Mouse (Mus musculus) CH12.LX (cell line): ENCODE data around the gene Patj. TPM values are rescaled to one million over a fixed set of nuclear protein-coding genes. Genes with fewer than 3 reads are reported as not detected.

Source experiments
- DNase-seq: peaks from one replicate; pipeline ENCODE4 v3.0.0-alpha.2; 2013; ENCODE audit errors: extremely low read depth
- H3K27ac ChIP-seq: 2 replicates; pipeline ENCODE4 v1.5.1; 2012; ENCODE audit warnings: low read depth, mild to moderate bottlenecking, control low read depth, moderate library complexity; ENCODE audit not compliant: insufficient read depth
- H3K27me3 ChIP-seq: replicated peaks from 2 replicates; pipeline ENCODE3; 2012; ENCODE audit warnings: inconsistent platforms
- H3K36me3 ChIP-seq, 2 experiments: replicated peaks in 1 of 2; 2 replicates each; pipeline versions ENCODE3 to v1.6.1; 2012; ENCODE audit warnings: inconsistent platforms in 1 of 2, low read length in 1 of 2, mild to moderate bottlenecking in 1 of 2, mixed read lengths in 1 of 2, moderate library complexity in 1 of 2; ENCODE audit not compliant: control insufficient read depth in 1 of 2, insufficient read depth in 1 of 2
- H3K4me1 ChIP-seq, 2 experiments: 2 replicates each; pipeline ENCODE4 v1.6.1; 2012; ENCODE audit warnings: inconsistent platforms in 1 of 2, moderate library complexity in 1 of 2; ENCODE audit not compliant: insufficient read depth in 2 of 2, control insufficient read depth in 1 of 2
- H3K4me2 ChIP-seq: 2 replicates; pipeline ENCODE4 v1.6.1; 2012; ENCODE audit warnings: low read depth, mild to moderate bottlenecking, control low read depth; ENCODE audit not compliant: poor library complexity, insufficient read depth, severe bottlenecking
- H3K4me3 ChIP-seq, 3 experiments: fragments of 150-350 bp in 1 of 3; sonication (generic) in 1 of 3; replicated peaks in 1 of 3; 2 replicates each; pipeline versions ENCODE3 to v1.5.1; 2011 to 2012; ENCODE audit warnings: low read depth in 2 of 3, low read length in 2 of 3, mild to moderate bottlenecking in 2 of 3, moderate library complexity in 2 of 3, control low read depth in 1 of 3, improper control_type of control experiment in 1 of 3, inconsistent platforms in 1 of 3, mixed read lengths in 1 of 3; ENCODE audit not compliant: poor library complexity in 1 of 3
- H3K79me2 ChIP-seq: replicated peaks from 2 replicates; pipeline ENCODE4 v1.6.1; 2012; ENCODE audit warnings: mild to moderate bottlenecking, moderate library complexity; ENCODE audit not compliant: control insufficient read depth, poor library complexity, insufficient read depth, severe bottlenecking; ENCODE audit errors: extremely low read depth
- H3K9ac ChIP-seq: 2 replicates; pipeline ENCODE4 v1.6.1; 2012; ENCODE audit warnings: low read depth, mild to moderate bottlenecking, control low read depth, moderate library complexity; ENCODE audit not compliant: insufficient read depth
- H3K9me3 ChIP-seq: replicated peaks from 2 replicates; pipeline ENCODE3; 2012; ENCODE audit warnings: low read length, inconsistent platforms, mixed read lengths
- CHD2 ChIP-seq: IDR thresholded peaks from 2 replicates; pipeline ENCODE4 v1.6.1; 2011; ENCODE audit warnings: low read length, improper control_type of control experiment
- ELF1 ChIP-seq: IDR thresholded peaks from 2 replicates; pipeline ENCODE4 v1.6.1; 2014; ENCODE audit warnings: low read depth, mild to moderate bottlenecking, inconsistent platforms, low read length, improper control_type of control experiment
- GABPA ChIP-seq: IDR thresholded peaks from 2 replicates; pipeline ENCODE4 v1.6.1; 2012; ENCODE audit warnings: low read depth, low read length, improper control_type of control experiment, inconsistent platforms; ENCODE audit not compliant: insufficient replicate concordance
- HCFC1 ChIP-seq: IDR thresholded peaks from 2 replicates; pipeline ENCODE4 v1.6.1; 2012; ENCODE audit warnings: low read depth, mild to moderate bottlenecking, inconsistent platforms, low read length, improper control_type of control experiment
- IRF4 ChIP-seq: IDR thresholded peaks from 2 replicates; pipeline ENCODE4 v1.6.1; 2014; ENCODE audit warnings: low read depth, mild to moderate bottlenecking, inconsistent platforms, low read length, improper control_type of control experiment
- JUND ChIP-seq: conservative IDR thresholded peaks from 2 replicates; pipeline ENCODE4 v1.6.1; 2011; ENCODE audit warnings: low read depth, low read length, improper control_type of control experiment
- KAT2A ChIP-seq: IDR thresholded peaks from 2 replicates; pipeline ENCODE4 v1.6.1; 2012; ENCODE audit warnings: low read length, improper control_type of control experiment, inconsistent platforms; ENCODE audit not compliant: insufficient replicate concordance
- MAFK ChIP-seq: IDR thresholded peaks from 2 replicates; pipeline ENCODE4 v1.6.1; 2011; ENCODE audit warnings: low read length, improper control_type of control experiment; ENCODE audit not compliant: insufficient replicate concordance
- MAX ChIP-seq: IDR thresholded peaks from 2 replicates; pipeline ENCODE4 v1.6.1; 2011; ENCODE audit warnings: low read length, improper control_type of control experiment
- POLR2AphosphoS2 ChIP-seq: IDR thresholded peaks from 2 replicates; pipeline ENCODE4 v1.6.1; 2011; ENCODE audit warnings: low read depth, low read length, improper control_type of control experiment
- RAD21 ChIP-seq: IDR thresholded peaks from 2 replicates; pipeline ENCODE4 v1.6.1; 2011; ENCODE audit warnings: low read depth, mild to moderate bottlenecking, low read length, improper control_type of control experiment, moderate library complexity
- TCF12 ChIP-seq: IDR thresholded peaks from 2 replicates; pipeline ENCODE4 v1.6.1; 2014; ENCODE audit warnings: low read depth, mild to moderate bottlenecking, inconsistent platforms, low read length, improper control_type of control experiment
- UBTF ChIP-seq: IDR thresholded peaks from 2 replicates; pipeline ENCODE4 v1.6.1; 2012; ENCODE audit warnings: low read depth, mild to moderate bottlenecking, inconsistent platforms, low read length, improper control_type of control experiment, moderate library complexity
- USF2 ChIP-seq: conservative IDR thresholded peaks from 2 replicates; pipeline ENCODE4 v1.6.1; 2011; ENCODE audit warnings: low read depth, low read length, improper control_type of control experiment
- ZKSCAN1 ChIP-seq: IDR thresholded peaks from 2 replicates; pipeline ENCODE4 v1.6.1; 2012; ENCODE audit warnings: low read depth, inconsistent platforms, low read length, improper control_type of control experiment, borderline replicate concordance
- ZMIZ1 ChIP-seq: IDR thresholded peaks from 2 replicates; pipeline ENCODE4 v1.6.1; 2012; ENCODE audit warnings: low read depth, mild to moderate bottlenecking, inconsistent platforms, low read length, improper control_type of control experiment
- ZNF384 ChIP-seq: IDR thresholded peaks from 2 replicates; pipeline ENCODE4 v1.6.1; 2012; ENCODE audit warnings: low read depth, low read length, improper control_type of control experiment, inconsistent platforms
- dilution Hi-C: fragments of 300-500 bp; cut with MboI; formaldehyde crosslinking; loops from 2 replicates; pipeline ENCODE4 v1.14.3; 2020; ENCODE audit warnings: low sequenced_read_pairs; ENCODE audit not compliant: extremely low pct_unique_long_range_greater_than_20kb, extremely low pct_ligation_motif_present
- in situ Hi-C: fragments of 300-500 bp; cut with MboI; formaldehyde crosslinking; loops from 3 replicates; pipeline ENCODE4 v1.14.3; 2019; ENCODE audit warnings: low sequenced_read_pairs, low pct_ligation_motif_present, low pct_unique_long_range_greater_than_20kb, mixed read lengths
- polyA plus RNA-seq: library from polyadenylated mRNA; unstranded; fragments of >175 nt; gene quantifications from 2 replicates; pipeline ENCODE4 v1.2.1, GENCODE M21; 2012; ENCODE audit warnings: low read depth; ENCODE audit not compliant: insufficient read length
- total RNA-seq, 2 experiments: library from RNA; depleted of rRNA; stranded (reverse); fragments of 300-350 nt in 1 of 2; fragments of >200 nt in 1 of 2; gene quantifications; 2 replicates each; pipeline ENCODE4 v1.2.3; 2012 to 2014

Patj gene
- total and polyA plus RNA-seq, 3 experiments: 1.2 to 6.1 (median 2.0) TPM

DNA sequence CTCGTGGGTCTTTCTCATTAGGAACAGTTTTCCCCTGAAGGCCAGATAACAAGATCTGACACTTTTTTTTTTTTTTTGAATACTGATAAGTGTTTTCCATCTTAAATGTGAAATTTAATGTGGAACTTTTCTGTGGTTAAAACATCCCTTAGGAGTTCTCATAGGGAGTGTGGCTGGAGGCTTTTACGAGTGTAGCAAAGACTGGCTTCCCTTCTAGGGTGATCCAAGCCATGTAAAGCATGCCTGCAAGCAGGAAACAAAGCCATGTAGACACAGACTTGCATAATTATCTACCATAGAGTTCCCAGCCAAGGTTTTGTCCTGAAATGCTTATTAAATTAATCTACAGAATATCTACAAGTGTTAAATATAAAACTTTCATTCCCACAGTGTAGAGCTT is 263.4 kb downstream of the Patj start:
- peaks cover 57% of the 10 kb centered on the region for H3K9me3 ChIP-seq
- dilution Hi-C loops: no loop called here
- in situ Hi-C loops: no loop called here
- H3K4me2 ChIP-seq: no peak overlapping the region
- H3K27me3 ChIP-seq: no peaks in the 10 kb centered on the region
- no peaks in the 10 kb centered on the region for H3K4me1 ChIP-seq
- no peak overlapping the region for H3K27ac ChIP-seq
- H3K4me3 ChIP-seq: no peak overlapping the region
- H3K79me2 ChIP-seq: no peaks in the 10 kb centered on the region
- TF ChIP-seq MAX: no peak
- TF ChIP-seq, all 38 proteins: peak for 0
- Histone ChIP-seq H3K9ac (no peak overlapping the region), H3K36me3 (no peaks in the 10 kb centered on the region)
- DNase-seq: no peak

DNA sequence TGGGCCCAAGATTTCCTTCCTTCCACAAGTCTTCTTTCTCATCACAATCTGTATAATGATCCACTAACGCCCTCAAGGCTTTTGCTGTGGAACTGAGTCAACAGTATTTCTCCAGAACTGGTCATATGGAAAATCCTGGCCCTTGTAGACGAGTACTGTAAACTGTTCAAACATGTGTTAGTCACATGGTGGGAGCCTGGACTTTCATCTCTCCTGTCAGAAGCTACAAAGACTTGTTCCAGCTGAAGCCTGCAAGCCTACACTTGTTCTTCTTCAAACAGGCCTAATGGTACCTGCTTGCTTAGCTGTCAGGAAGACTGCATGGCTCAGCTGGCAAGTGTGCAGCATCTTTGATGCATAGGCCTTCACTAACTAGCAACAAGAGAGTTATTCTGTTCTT is 264.9 kb downstream of the Patj start:
- no peaks in the 10 kb centered on the region for H3K36me3 ChIP-seq
- H3K9me3 ChIP-seq: peaks cover 53% of the 10 kb centered on the region
- no peaks in the 10 kb centered on the region for H3K79me2 ChIP-seq
- DNase-seq: no peak
- no peaks in the 10 kb centered on the region for H3K4me1 ChIP-seq
- H3K27ac ChIP-seq: no peak overlapping the region
- no peaks in the 10 kb centered on the region for H3K27me3 ChIP-seq
- TF ChIP-seq CHD2 (no peak), ELF1 (no peak), USF2 (no peak), IRF4 (no peak), HCFC1 (no peak), POLR2AphosphoS2 (no peak), ZKSCAN1 (no peak), ZNF384 (no peak), RAD21 (no peak), UBTF (no peak), KAT2A (no peak), MAFK (no peak), JUND (no peak)
- H3K4me2 ChIP-seq: no peak overlapping the region
- H3K9ac ChIP-seq: no peak overlapping the region
- dilution Hi-C loops: no loop called here
- H3K4me3 ChIP-seq: no peak overlapping the region
- in situ Hi-C loops: no loop called here

DNA sequence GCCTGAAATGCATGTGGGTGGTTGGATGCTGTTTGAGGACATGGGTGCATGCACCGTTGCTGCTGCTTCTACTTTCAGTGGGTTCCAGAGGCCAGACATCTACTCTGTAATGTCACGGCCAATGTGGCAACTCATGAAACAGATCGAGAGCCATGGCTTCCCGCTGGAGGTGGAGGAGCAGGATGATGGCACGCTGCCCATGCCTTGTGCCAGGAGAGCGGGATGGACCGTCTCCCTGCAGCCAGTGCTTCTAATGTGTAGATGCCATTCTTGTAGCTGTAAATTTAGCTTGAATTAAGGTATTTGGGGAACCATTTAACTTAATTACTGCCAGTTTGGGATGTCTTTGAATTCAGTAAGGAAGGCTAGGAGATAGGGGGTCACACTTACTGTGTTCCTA is 270.3 kb downstream of the Patj start:
- dilution Hi-C loops (no loop called here), in situ Hi-C loops (no loop called here)
- Histone ChIP-seq H3K9ac (no peak overlapping the region), H3K27ac (no peak overlapping the region), H3K4me2 (no peak overlapping the region), H3K27me3 (no peaks in the 10 kb centered on the region), H3K9me3 (peaks cover 61% of the 10 kb centered on the region), H3K4me1 (no peaks in the 10 kb centered on the region), H3K36me3 (no peaks in the 10 kb centered on the region), H3K4me3 (no peak overlapping the region), H3K79me2 (no peaks in the 10 kb centered on the region)
- TF ChIP-seq ZMIZ1 (no peak), USF2 (no peak), TCF12 (no peak), GABPA (no peak)
- no peak for DNase-seq
